Mouse (Mus musculus) lung, adult 2 months (tissue): ENCODE measurements around the gene Fam102a.

Experiments
- CTCF ChIP-seq: fragments of 200-500 bp; IDR thresholded peaks from 2 replicates; pipeline ENCODE4 v1.5.1; 2011; ENCODE audit warnings: mild to moderate bottlenecking, low read length, control low read depth; ENCODE audit not compliant: insufficient read depth
- POLR2A ChIP-seq: fragments of 200-500 bp; IDR thresholded peaks from 2 replicates; pipeline ENCODE4 v1.6.1; 2011; ENCODE audit warnings: low read depth, mild to moderate bottlenecking, control low read depth, low read length, borderline replicate concordance; ENCODE audit errors: extremely low read depth

- TF ChIP-seq POLR2A = no peak
- TF ChIP-seq CTCF = no peak
Observed at GRCm38 (mm10) chr2:32547380-32547779, 12.2 kb downstream of the Fam102a start.
